ENCODE assay signal across 22 mouse cellular contexts in the genomic region with DNA sequence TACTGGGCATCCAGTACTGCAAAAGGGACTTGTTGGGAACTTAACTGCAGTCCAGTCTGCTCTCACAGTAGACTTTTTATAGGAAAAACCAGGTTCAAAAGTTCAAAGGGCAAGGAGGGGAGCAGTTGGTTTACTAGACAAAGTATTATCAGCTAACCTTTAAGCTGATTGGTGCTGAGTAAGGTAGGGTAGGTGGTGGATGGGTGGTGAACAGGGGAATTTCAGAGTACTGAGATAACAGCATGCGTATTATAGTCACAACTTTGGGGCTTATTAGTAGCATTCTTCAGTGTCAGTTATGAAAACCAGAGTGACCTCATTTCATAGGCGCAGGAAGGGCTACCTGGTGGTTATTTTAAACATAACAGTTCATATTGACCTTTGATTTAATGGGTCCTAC. TPM values are rescaled to one million over a fixed set of nuclear protein-coding genes. Genes with fewer than 3 reads are reported as not detected.
DNase-seq lines count a peak whose midpoint lies in the region; ATAC-seq and TF ChIP-seq lines count a peak whose summit lies in the region.
"Had no signal": no experiment of that assay in that cellular context is flagged by ENCODE, and none has a peak within 500 bp of the region (broad histone marks: within the 10 kb centered on the region; RNA-seq: fewer than 3 reads in every experiment).

No protein-coding gene starts in this region.

- intact Hi-C loops in heart, adult 2 months (cut with DNase I) = no loop called here

- no peak overlapping the region for H3K27ac ChIP-seq in heart, adult 2 months
- H3K27ac ChIP-seq in liver, embryonic 13.5 days = no peak overlapping the region
- no peak overlapping the region for H3K27ac ChIP-seq in liver, embryonic 12.5 days
- H3K27ac ChIP-seq in intestine, postnatal 0 days (ENCODE audit: low read depth, low read length) = no peak overlapping the region; the same call in 1 of the 2 replicates
- H3K27ac ChIP-seq: embryonic facial prominence, embryonic 13.5 days; forebrain, embryonic 12.5 days; heart, embryonic 13.5 days; hindbrain, embryonic 15.5 days had no signal

- H3K4me2 ChIP-seq in liver, embryonic 13.5 days = no peak overlapping the region
- H3K4me2 ChIP-seq in liver, embryonic 12.5 days = no peak overlapping the region
- H3K4me2 ChIP-seq in intestine, postnatal 0 days (replicated peaks; ENCODE audit: low read depth) = no peak overlapping the region

- H3K4me3 ChIP-seq in heart, adult 2 months = no peak overlapping the region
- no peak overlapping the region for H3K4me3 ChIP-seq in liver, embryonic 13.5 days (replicated peaks)
- no peak overlapping the region for H3K4me3 ChIP-seq in liver, embryonic 12.5 days
- no peak overlapping the region for H3K4me3 ChIP-seq in intestine, postnatal 0 days (ENCODE audit: low read depth, low read length)
- H3K4me3 ChIP-seq: forebrain, embryonic 12.5 days; hindbrain, embryonic 15.5 days had no signal

- peak; percentile 43; the same call in 1 of the 2 replicates for ATAC-seq in liver, embryonic 13.5 days (ENCODE audit: low read depth)
- ATAC-seq in liver, embryonic 12.5 days = no peak
- ATAC-seq in intestine, postnatal 0 days = peak; percentile 42
- ATAC-seq: forebrain, embryonic 16.5 days had no signal

- H3K4me1 ChIP-seq in heart, adult 2 months (ENCODE audit: control insufficient read depth, insufficient read depth, low read length) = no peaks in the 10 kb centered on the region; the same call in 1 of the 2 replicates
- peaks cover 14% of the 10 kb centered on the region; the same call in 1 of the 2 replicates for H3K4me1 ChIP-seq in liver, embryonic 13.5 days (replicated peaks)
- H3K4me1 ChIP-seq in liver, embryonic 12.5 days = peaks cover 25% of the 10 kb centered on the region
- no peaks in the 10 kb centered on the region for H3K4me1 ChIP-seq in intestine, postnatal 0 days (replicated peaks; ENCODE audit: control insufficient read depth, insufficient read depth, low read length)
- H3K4me1 ChIP-seq: forebrain, embryonic 12.5 days; heart, embryonic 13.5 days had no signal

- no peak for TF ChIP-seq POLR2A in heart, adult 2 months (IDR thresholded peaks at IDR 0.05; ENCODE audit: insufficient read depth, low read depth, low read length)

- H3K36me3 ChIP-seq in heart, adult 2 months (ENCODE audit: control insufficient read depth, insufficient read depth, low read length) = no peaks in the 10 kb centered on the region
- no peaks in the 10 kb centered on the region for H3K36me3 ChIP-seq in liver, embryonic 13.5 days
- no peaks in the 10 kb centered on the region for H3K36me3 ChIP-seq in liver, embryonic 12.5 days
- no peaks in the 10 kb centered on the region for H3K36me3 ChIP-seq in intestine, postnatal 0 days (ENCODE audit: control insufficient read depth, insufficient read depth)
- H3K36me3 ChIP-seq: embryonic facial prominence, embryonic 13.5 days; forebrain, embryonic 12.5 days; heart, embryonic 13.5 days; hindbrain, embryonic 15.5 days had no signal

- H3K9ac ChIP-seq in heart, adult 2 months (ENCODE audit: low read depth, low read length) = no peak overlapping the region
- no peak overlapping the region for H3K9ac ChIP-seq in liver, embryonic 13.5 days
- H3K9ac ChIP-seq in liver, embryonic 12.5 days = no peak overlapping the region
- no peak overlapping the region for H3K9ac ChIP-seq in intestine, postnatal 0 days (ENCODE audit: low read depth, low read length)
- H3K9ac ChIP-seq: embryonic facial prominence, embryonic 13.5 days; forebrain, embryonic 12.5 days; heart, embryonic 13.5 days had no signal

- whole genome bisulfite sequencing in heart, adult 2 months = 99% methylated on average over 2 of the region's 2 CpGs
- whole genome bisulfite sequencing in liver, embryonic 13.5 days (ENCODE audit: insufficient replicate concordance) = 61% methylated on average over 2 of the region's 2 CpGs
- 64% methylated on average over 2 of the region's 2 CpGs for WGBS in liver, embryonic 12.5 days (ENCODE audit: insufficient replicate concordance)
- 58% methylated on average over 2 of the region's 2 CpGs for WGBS in intestine, postnatal 0 days

- DNase-seq in heart, adult 11 months = peak; percentile 28
- no peak for DNase-seq in heart, adult 2 months
- no peak for DNase-seq in liver, embryonic 13.5 days
- DNase-seq in thymus, postnatal 14 days = no peak
- no peak for DNase-seq in adipocyte (ENCODE audit: low spot score)
- DNase-seq: cerebellum, adult 11-12 months; cerebellum, adult 9-10 months; cerebellum, postnatal 36 days; gastrocnemius, postnatal 10 days; heart, postnatal 36 days had no signal

- no peak for TF ChIP-seq CTCF in heart, adult 2 months (IDR thresholded peaks at IDR 0.05)
- no peak for TF ChIP-seq CTCF in intestine, postnatal 0 days (IDR thresholded peaks at IDR 0.05; ENCODE audit: low read depth)

- H3K27me3 ChIP-seq in heart, adult 2 months (ENCODE audit: control insufficient read depth, insufficient read depth, low read length) = no peaks in the 10 kb centered on the region
- no peaks in the 10 kb centered on the region for H3K27me3 ChIP-seq in liver, embryonic 13.5 days
- H3K27me3 ChIP-seq in liver, embryonic 12.5 days (replicated peaks) = peaks cover 8% of the 10 kb centered on the region; the same call in 1 of the 2 replicates
- no peaks in the 10 kb centered on the region for H3K27me3 ChIP-seq in intestine, postnatal 0 days (replicated peaks; ENCODE audit: control insufficient read depth, insufficient read depth, low read length)
- H3K27me3 ChIP-seq: embryonic facial prominence, embryonic 13.5 days; forebrain, embryonic 12.5 days; heart, embryonic 13.5 days; hindbrain, embryonic 15.5 days had no signal

- H3K79me2 ChIP-seq in heart, adult 2 months (replicated peaks; ENCODE audit: control insufficient read depth, insufficient read depth, low read length) = no peaks in the 10 kb centered on the region

- no peak for TF ChIP-seq EP300 in heart, adult 2 months (IDR thresholded peaks at IDR 0.05; ENCODE audit: insufficient read depth, low read depth, low read length)

- no peaks in the 10 kb centered on the region for H3K9me3 ChIP-seq in liver, embryonic 13.5 days (replicated peaks)
- no peaks in the 10 kb centered on the region for H3K9me3 ChIP-seq in liver, embryonic 12.5 days (replicated peaks)
- no peaks in the 10 kb centered on the region for H3K9me3 ChIP-seq in intestine, postnatal 0 days (ENCODE audit: control insufficient read depth)
- H3K9me3 ChIP-seq: embryonic facial prominence, embryonic 13.5 days; heart, embryonic 13.5 days; hindbrain, embryonic 15.5 days had no signal

RNA-seq across cellular contexts. Expression of a gene that starts 0.8 kb away (rescaled TPM):
- total RNA-seq in heart, adult 2 months (2021) = 1 to 10 TPM; 2.2 TPM
- polyA plus RNA-seq in heart, adult 2 months (2012; rRNA removed) = 1.5 and 2.6 TPM in 2 replicates
- polyA plus RNA-seq in liver, embryonic 13.5 days (2015; fragmentation: Nextera tagmentation; extraction: Ambion mirVana) = 0.40 and 0.51 TPM in 2 replicates
- polyA plus RNA-seq in liver, embryonic 12.5 days (2016; fragmentation: Nextera tagmentation; extraction: Ambion mirVana) = 0.48 and 0.54 TPM in 2 replicates
- polyA plus RNA-seq in intestine, postnatal 0 days (2015; fragmentation: Nextera tagmentation; extraction: Ambion mirVana) = 8.4 and 9.7 TPM in 2 replicates

RNA-seq across cellular contexts. Expression of a gene that starts 14.6 kb away (rescaled TPM):
- total RNA-seq in heart, adult 2 months (2021) = 1 to 10 TPM; 6.9 to 7.9 TPM
- polyA plus RNA-seq in heart, adult 2 months (2012; rRNA removed) = 3.4 and 5.4 TPM in 2 replicates
- 0.23 and 0.27 TPM in 2 replicates for polyA plus RNA-seq in liver, embryonic 13.5 days (2015; fragmentation: Nextera tagmentation; extraction: Ambion mirVana)
- polyA plus RNA-seq in liver, embryonic 12.5 days (2016; fragmentation: Nextera tagmentation; extraction: Ambion mirVana) = 0.73 and 1.1 TPM in 2 replicates
- polyA plus RNA-seq in intestine, postnatal 0 days (2015; fragmentation: Nextera tagmentation; extraction: Ambion mirVana) = 1.0 and 1.3 TPM in 2 replicates

RNA-seq across cellular contexts. Expression of a gene that starts 30.5 kb away (rescaled TPM):
- not detected for total RNA-seq in heart, adult 2 months (2021)
- not detected in 2 replicates for polyA plus RNA-seq in heart, adult 2 months (2012; rRNA removed)
- polyA plus RNA-seq in liver, embryonic 13.5 days (2015; fragmentation: Nextera tagmentation; extraction: Ambion mirVana) = not detected in 2 replicates
- polyA plus RNA-seq in liver, embryonic 12.5 days (2016; fragmentation: Nextera tagmentation; extraction: Ambion mirVana) = not detected in 2 replicates
- polyA plus RNA-seq in intestine, postnatal 0 days (2015; fragmentation: Nextera tagmentation; extraction: Ambion mirVana) = 6.6 and 7.8 TPM in 2 replicates
- total RNA-seq: ES-E14; heart, postnatal 36 days had no signal
- polyA plus RNA-seq: C2C12; forebrain, embryonic 12.5 days; heart, embryonic 13.5 days; heart, postnatal 0 days; hindbrain, embryonic 11.5 days had no signal

RNA-seq across cellular contexts. Expression of a gene that starts 47.7 kb away (rescaled TPM):
- total RNA-seq in heart, adult 2 months (2021) = under 1 TPM; 0.84 TPM
- 0.32 and 0.57 TPM in 2 replicates for polyA plus RNA-seq in heart, adult 2 months (2012; rRNA removed)
- 4.2 and 4.7 TPM in 2 replicates for polyA plus RNA-seq in liver, embryonic 13.5 days (2015; fragmentation: Nextera tagmentation; extraction: Ambion mirVana)
- 2.9 and 3.6 TPM in 2 replicates for polyA plus RNA-seq in liver, embryonic 12.5 days (2016; fragmentation: Nextera tagmentation; extraction: Ambion mirVana)
- 22.5 and 28.2 TPM in 2 replicates for polyA plus RNA-seq in intestine, postnatal 0 days (2015; fragmentation: Nextera tagmentation; extraction: Ambion mirVana)
- total RNA-seq: gastrocnemius, postnatal 10 days had no signal
- polyA plus RNA-seq: C2C12; embryonic facial prominence, embryonic 13.5 days; gonadal fat pad, adult 2 months had no signal

RNA-seq across cellular contexts. Expression of a gene that starts 48.7 kb away (rescaled TPM):
- total RNA-seq in heart, adult 2 months (2021) = under 1 TPM; 0.10 to 0.20 TPM
- 0.04 and 0.06 TPM in 2 replicates for polyA plus RNA-seq in heart, adult 2 months (2012; rRNA removed)
- 0.14 TPM in 1 of 2 replicates, not detected in the other for polyA plus RNA-seq in liver, embryonic 13.5 days (2015; fragmentation: Nextera tagmentation; extraction: Ambion mirVana)
- 0.08 and 0.20 TPM in 2 replicates for polyA plus RNA-seq in liver, embryonic 12.5 days (2016; fragmentation: Nextera tagmentation; extraction: Ambion mirVana)
- 0.30 and 0.43 TPM in 2 replicates for polyA plus RNA-seq in intestine, postnatal 0 days (2015; fragmentation: Nextera tagmentation; extraction: Ambion mirVana)
